Mouse (Mus musculus): ENCODE results near the gene Popdc2. TPM values are rescaled to one million over a fixed set of nuclear protein-coding genes. Genes with fewer than 3 reads are reported as not detected.

The Popdc2 gene
- total and polyA plus RNA-seq, 3 experiments = 17.5 to 45.4 TPM; not detected in 1

DNA sequence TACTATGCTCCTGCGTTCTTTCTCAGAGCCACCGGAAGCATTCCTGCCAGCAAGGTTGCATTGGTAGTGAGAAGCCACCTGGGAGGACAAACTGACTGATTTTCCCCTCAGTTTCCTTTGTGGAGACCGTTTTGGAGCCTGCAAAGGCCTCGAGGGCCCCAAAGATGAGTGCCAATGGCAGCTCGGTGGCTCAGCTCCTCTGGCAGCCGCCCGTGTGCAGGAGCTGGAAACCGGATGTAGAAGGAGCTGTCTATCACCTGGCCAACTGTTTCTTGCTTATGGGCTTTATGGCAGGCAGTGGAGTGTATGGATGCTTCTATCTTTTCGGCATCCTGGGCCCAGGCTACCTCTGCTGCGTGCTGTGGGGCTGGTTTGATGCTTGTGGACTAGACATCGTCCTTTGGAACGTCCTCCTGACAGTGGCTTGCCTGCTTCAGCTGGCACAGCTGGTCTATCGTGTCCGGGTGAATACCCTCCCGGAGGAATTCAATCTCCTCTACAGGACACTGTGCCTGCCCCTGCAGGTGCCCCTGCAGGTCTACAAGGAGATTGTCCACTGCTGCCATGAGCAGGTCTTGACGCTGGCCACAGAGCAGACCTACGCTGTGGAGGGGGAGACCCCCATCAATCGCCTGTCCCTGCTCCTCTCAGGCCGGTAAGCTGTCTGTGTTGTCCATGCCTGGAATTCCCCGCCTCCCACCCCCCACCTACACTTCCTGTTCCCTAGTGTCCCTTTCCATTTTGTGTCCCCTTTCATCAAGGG is 665 bp downstream of the Popdc2 start:
- no peaks in the 10 kb centered on the region for H3K27me3 ChIP-seq (ENCODE audit: control insufficient read depth in 1 of 2, insufficient read depth in 2 of 2, low read length in 2 of 2)
- H3K27ac ChIP-seq (ENCODE audit: control insufficient read depth, low read depth, low read length) = no peak overlapping the region
- H3K36me3 ChIP-seq (ENCODE audit: control insufficient read depth in 1 of 2, insufficient read depth in 2 of 2, low read length in 2 of 2) = peaks cover 0 to 34% of the 10 kb centered on the region in 2 experiments; a peak in 2 of 4 replicates
- no peak for TF ChIP-seq POLR2AphosphoS5 (IDR thresholded peaks at IDR 0.05; ENCODE audit: borderline replicate concordance, low read depth, low read length)
- TF ChIP-seq CTCF (IDR thresholded peaks at IDR 0.05 in 2 of 3, conservative IDR thresholded peaks at IDR 0.05 in 1 of 3; ENCODE audit: control insufficient read depth in 1 of 3, insufficient read depth in 1 of 3, low read depth in 2 of 3, low read length in 3 of 3, poor library complexity in 1 of 3, severe bottlenecking in 1 of 3) = no peak
- no peak for TF ChIP-seq MAFK (IDR thresholded peaks at IDR 0.05; ENCODE audit: borderline replicate concordance, low read depth, low read length)
- TF ChIP-seq MAX (IDR thresholded peaks at IDR 0.05; ENCODE audit: low read length) = no peak
- TF ChIP-seq BHLHE40 (IDR thresholded peaks at IDR 0.05; ENCODE audit: borderline replicate concordance, low read depth, low read length) = no peak
- TF ChIP-seq JUND (IDR thresholded peaks at IDR 0.05; ENCODE audit: low read depth, low read length) = no peak
- no peak for TF ChIP-seq ETS1 (IDR thresholded peaks at IDR 0.05; ENCODE audit: low read depth, low read length)
- TF ChIP-seq CHD1 (IDR thresholded peaks at IDR 0.05; ENCODE audit: low read depth, low read length) = no peak
- TF ChIP-seq E2F4 (IDR thresholded peaks at IDR 0.05; ENCODE audit: borderline replicate concordance, low read depth, low read length) = no peak
- no peak for TF ChIP-seq UBTF (IDR thresholded peaks at IDR 0.05; ENCODE audit: borderline replicate concordance, insufficient read depth, low read depth, low read length)
- TF ChIP-seq POLR2A (IDR thresholded peaks at IDR 0.05; ENCODE audit: control insufficient read depth in 1 of 2, insufficient read depth in 1 of 2, low read depth in 1 of 2, low read length in 2 of 2, poor library complexity in 1 of 2) = no peak
- no peak for TF ChIP-seq EP300 (IDR thresholded peaks at IDR 0.05; ENCODE audit: low read depth in 1 of 2, low read length in 2 of 2)
- TF ChIP-seq GABPA (IDR thresholded peaks at IDR 0.05; ENCODE audit: low read depth, low read length) = no peak
- no peak for TF ChIP-seq MAZ (IDR thresholded peaks at IDR 0.05; ENCODE audit: low read depth, low read length)
- no peak for TF ChIP-seq TAL1 (IDR thresholded peaks at IDR 0.05; ENCODE audit: low read length)
- no peak for TF ChIP-seq ZC3H11A (IDR thresholded peaks at IDR 0.05; ENCODE audit: low read depth, low read length)
- TF ChIP-seq CHD2 (IDR thresholded peaks at IDR 0.05; ENCODE audit: low read length) = no peak
- TF ChIP-seq NRF1 (IDR thresholded peaks at IDR 0.05; ENCODE audit: insufficient read depth, low read depth, low read length, poor library complexity, severe bottlenecking) = no peak
- no peak for TF ChIP-seq USF2 (IDR thresholded peaks at IDR 0.05; ENCODE audit: borderline replicate concordance in 1 of 2, insufficient read depth in 1 of 2, low read depth in 1 of 2, low read length in 2 of 2)
- no peak for TF ChIP-seq POLR2AphosphoS2 (IDR thresholded peaks at IDR 0.05; ENCODE audit: low read length)
- no peak overlapping the region; the same call in 1 of the 2 replicates for H3K9ac ChIP-seq (ENCODE audit: control insufficient read depth, low read depth, low read length, poor library complexity, severe bottlenecking)
- H3K79me2 ChIP-seq (ENCODE audit: control insufficient read depth, insufficient read depth, low read length, poor library complexity) = no peaks in the 10 kb centered on the region
- no peak for DNase-seq (ENCODE audit: low read depth, low spot score)
- peaks cover 33 to 41% of the 10 kb centered on the region in 2 experiments for H3K4me1 ChIP-seq (ENCODE audit: control insufficient read depth in 1 of 2, insufficient read depth in 2 of 2, low read length in 2 of 2)
- no peak overlapping the region for H3K4me3 ChIP-seq (ENCODE audit: control insufficient read depth in 1 of 2, insufficient read depth in 1 of 2, low read depth in 2 of 2, low read length in 2 of 2)
- H3K9me3 ChIP-seq (replicated peaks; ENCODE audit: insufficient read depth, low read length) = no peaks in the 10 kb centered on the region
